Mouse (Mus musculus): ENCODE measurements around the gene Lrrc10b. TPM values are rescaled to one million over a fixed set of nuclear protein-coding genes. Genes with fewer than 3 reads are reported as not detected.

Gene Lrrc10b
- polyA plus RNA-seq (2012; rRNA removed; ENCODE audit: low replicate concordance): 5.3 and 5.9 TPM in 2 replicates

GRCm38 (mm10) chr19:10456752-10457483 lies at the start of gene Lrrc10b:
Gene Lrrc10b (minus strand): TSS chr19:10457473.

GRCm38 (mm10) chr19:10482703-10483102 lies 25.4 kb upstream of the Lrrc10b start, which contains the start of gene Ppp1r32:
Gene Ppp1r32 (minus strand): TSS chr19:10482928.

Other genes starting within 250 kb of the Lrrc10b start
- gene Myrf, start 216.7 kb downstream of the Lrrc10b start, polyA plus RNA-seq (2012; rRNA removed; ENCODE audit: low replicate concordance): 47.0 and 97.2 TPM in 2 replicates
- 5.0 and 10.6 TPM in 2 replicates for gene Dagla, start 152.6 kb downstream of the Lrrc10b start, polyA plus RNA-seq (2012; rRNA removed; ENCODE audit: low replicate concordance)
- gene Syt7, start 68.4 kb downstream of the Lrrc10b start, polyA plus RNA-seq (2012; rRNA removed; ENCODE audit: low replicate concordance): 3.0 and 3.9 TPM in 2 replicates
- gene Ppp1r32, start 25.5 kb upstream of the Lrrc10b start, polyA plus RNA-seq (2012; rRNA removed; ENCODE audit: low replicate concordance): 0.70 and 1.2 TPM in 2 replicates
- 12.5 and 20.9 TPM in 2 replicates for gene Cpsf7, start 67.8 kb upstream of the Lrrc10b start, polyA plus RNA-seq (2012; rRNA removed; ENCODE audit: low replicate concordance)
- 5.4 and 7.1 TPM in 2 replicates for gene Sdhaf2, start 68.7 kb upstream of the Lrrc10b start, polyA plus RNA-seq (2012; rRNA removed; ENCODE audit: low replicate concordance)
- 3.5 and 6.8 TPM in 2 replicates for gene Tmem216, start 98.8 kb upstream of the Lrrc10b start, polyA plus RNA-seq (2012; rRNA removed; ENCODE audit: low replicate concordance)
- 28.9 and 29.9 TPM in 2 replicates for gene Cyb561a3, start 119.7 kb upstream of the Lrrc10b start, polyA plus RNA-seq (2012; rRNA removed; ENCODE audit: low replicate concordance)
- gene Tmem138, start 119.9 kb upstream of the Lrrc10b start, polyA plus RNA-seq (2012; rRNA removed; ENCODE audit: low replicate concordance): 3.3 and 3.4 TPM in 2 replicates
- gene Ddb1, start 147.9 kb upstream of the Lrrc10b start, polyA plus RNA-seq (2012; rRNA removed; ENCODE audit: low replicate concordance): 42.1 and 52.2 TPM in 2 replicates
- 242 and 263 TPM in 2 replicates for gene Tkfc, start 148.2 kb upstream of the Lrrc10b start, polyA plus RNA-seq (2012; rRNA removed; ENCODE audit: low replicate concordance)
- gene Vwce, start 176.7 kb upstream of the Lrrc10b start, polyA plus RNA-seq (2012; rRNA removed; ENCODE audit: low replicate concordance): 20.3 and 21.3 TPM in 2 replicates
- gene Pga5, start 220.6 kb upstream of the Lrrc10b start, polyA plus RNA-seq (2012; rRNA removed; ENCODE audit: low replicate concordance): 0.27 TPM in 1 of 2 replicates, not detected in the other
- 35.7 and 46.3 TPM in 2 replicates for gene Vps37c, start 231.3 kb upstream of the Lrrc10b start, polyA plus RNA-seq (2012; rRNA removed; ENCODE audit: low replicate concordance)